Mouse (Mus musculus) ES-E14 (cell line): ENCODE data around the gene Srebf1.

Experiments
- CHD2 ChIP-seq: IDR thresholded peaks from 2 replicates; pipeline ENCODE4 v1.6.1; 2014; ENCODE audit warnings: mild to moderate bottlenecking, low read depth, low read length, inconsistent platforms
- MAFK ChIP-seq: IDR thresholded peaks from 2 replicates; pipeline ENCODE4 v1.6.1; 2014; ENCODE audit warnings: mild to moderate bottlenecking, low read depth, low read length, inconsistent platforms; ENCODE audit not compliant: insufficient read depth
- ZC3H11A ChIP-seq: IDR thresholded peaks from 2 replicates; pipeline ENCODE4 v1.6.1; 2012; ENCODE audit warnings: low read depth, mild to moderate bottlenecking, inconsistent platforms, low read length, borderline replicate concordance
- ZNF384 ChIP-seq: IDR thresholded peaks from 2 replicates; pipeline ENCODE4 v1.6.1; 2012; ENCODE audit warnings: low read depth, low read length, inconsistent platforms

DNA sequence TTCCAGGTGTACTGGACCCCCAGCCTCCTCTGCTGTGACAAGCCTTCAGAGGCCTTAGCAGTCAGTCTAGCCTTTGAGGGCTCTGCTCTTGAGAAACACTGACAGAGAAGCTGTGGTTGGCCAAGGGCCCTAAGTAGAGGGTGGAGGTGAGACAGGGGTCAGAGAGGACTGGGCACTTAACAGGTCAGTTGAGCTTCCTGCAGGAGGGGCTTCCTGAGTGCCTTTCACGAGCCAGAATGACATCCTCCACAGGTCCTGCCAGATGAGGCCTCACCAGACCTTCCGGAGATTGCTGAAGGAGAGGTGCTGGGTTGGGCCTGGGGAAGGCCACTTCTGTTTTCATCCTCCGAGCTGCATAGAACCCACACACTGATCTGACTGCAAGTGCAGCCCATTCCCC is 6.1 kb upstream of the Srebf1 start:
- TF ChIP-seq CHD2 (no peak), MAFK (no peak), ZNF384 (no peak), ZC3H11A (no peak)
